Mouse (Mus musculus): Measurements from ENCODE around the gene Naa50.

The Naa50 gene

DNA sequence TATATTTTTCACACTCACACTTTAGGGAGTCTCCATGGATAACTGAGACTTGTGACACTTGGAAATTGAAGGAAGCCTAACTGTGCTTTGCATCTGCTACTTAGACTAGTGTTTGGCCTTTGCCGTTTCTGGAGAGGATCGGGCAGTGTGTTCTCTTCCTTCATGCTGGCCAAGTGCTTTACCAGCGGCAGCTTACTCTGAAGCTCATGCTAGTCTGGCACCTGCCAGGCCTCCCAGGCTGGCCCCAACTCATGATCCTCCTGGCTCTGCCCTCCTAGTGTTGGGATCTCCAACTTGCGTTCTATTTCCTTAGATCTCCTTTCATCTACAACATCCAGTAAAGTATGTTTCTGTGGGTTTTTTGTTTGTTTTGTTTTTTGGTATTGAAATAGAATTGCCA is 60.5 kb downstream of the Naa50 start:
- DNase-seq (ENCODE audit: low spot score in 2 of 2) = no peak

DNA sequence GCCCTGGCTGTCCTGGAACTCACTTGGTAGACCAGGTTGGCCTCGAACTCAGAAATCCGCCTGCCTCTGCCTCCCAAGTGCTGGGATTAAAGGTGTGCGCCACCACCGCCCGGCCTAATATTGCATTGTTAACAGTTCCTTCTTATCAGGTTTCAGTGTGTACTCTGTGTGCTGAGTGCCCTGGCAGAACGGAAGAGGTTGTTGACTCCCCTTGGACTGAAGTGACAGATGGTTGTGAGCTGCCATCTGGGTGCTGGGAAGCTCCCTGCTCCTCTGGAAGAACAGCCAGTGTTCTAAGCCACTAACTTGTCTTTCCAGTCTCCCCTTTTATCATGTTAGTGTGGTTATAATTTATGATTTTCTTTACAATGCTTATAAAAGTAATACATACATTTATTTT is 64.7 kb downstream of the Naa50 start:
- no peak for DNase-seq (ENCODE audit: low spot score in 2 of 2)

DNA sequence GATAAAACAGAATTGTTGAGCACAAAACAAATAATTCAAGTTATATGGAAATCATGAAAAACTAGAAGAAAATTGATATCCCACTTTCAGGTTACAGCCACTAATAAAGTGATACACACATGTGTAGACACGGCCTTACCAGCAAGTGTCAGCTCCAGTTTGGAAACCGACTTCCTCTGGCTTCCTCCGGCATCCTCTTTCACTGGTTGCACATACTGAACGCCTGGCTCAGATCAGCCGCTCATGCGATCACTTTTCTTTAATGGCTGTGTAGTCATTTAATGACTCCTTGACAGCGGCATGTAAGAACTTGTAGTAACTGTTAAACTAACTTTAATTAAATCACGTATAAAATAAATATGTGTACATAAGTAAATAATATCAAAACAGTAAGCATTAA is 66.3 kb downstream of the Naa50 start:
- no peak for DNase-seq (ENCODE audit: low spot score in 2 of 2)

GRCm38 (mm10) chr16:44210156-44211053 is 70.8 kb downstream of the Naa50 start:
- no peak for DNase-seq (ENCODE audit: low spot score in 2 of 2)

- DNase-seq (ENCODE audit: low spot score in 2 of 2) = no peak
These were observed 71.4 kb downstream of the Naa50 start for GRCm38 (mm10) chr16:44211054-44211414.

DNA sequence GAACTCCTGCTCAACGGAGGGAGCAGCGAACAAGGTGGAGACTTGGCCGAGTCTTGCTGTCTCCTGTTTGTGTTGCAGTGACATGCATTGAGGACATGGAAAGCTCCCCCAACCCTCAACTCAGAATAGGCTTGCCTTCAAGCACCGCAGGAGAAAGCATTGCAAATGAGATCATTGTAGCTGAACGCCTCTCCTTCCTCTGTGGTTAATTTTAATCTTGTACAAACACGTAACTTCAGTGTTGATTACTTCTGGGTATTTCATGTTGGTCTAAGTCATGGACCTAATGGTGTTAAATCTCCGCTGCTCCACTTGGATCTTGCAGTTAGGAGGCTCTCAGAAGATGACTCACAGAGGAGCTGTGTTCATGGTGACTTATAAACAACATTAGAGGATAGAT is 73.1 kb downstream of the Naa50 start:
- no peak for DNase-seq (ENCODE audit: low spot score in 2 of 2)
